Mouse (Mus musculus) heart, embryonic 12.5 days (tissue): ENCODE measurements around the gene Gstm6. TPM values are rescaled to one million over a fixed set of nuclear protein-coding genes. Genes with fewer than 3 reads are reported as not detected.
A peak's percentile ranks its signal among the peaks of the same experiment; 100 is the strongest.
"Not testable (repeated sequence)": the region's sequence is repeated elsewhere in the genome, so short reads cannot be mapped to it uniquely, and the experiment has no call there.

Experiments used
- ATAC-seq: fragments of 200-750 bp; cut with Nextera tagmentation; 2 replicates; pipeline ENCODE4 v1.8.0; 2017; ENCODE audit warnings: moderate TSS enrichment, moderate library complexity; ENCODE audit not compliant: insufficient number of reproducible peaks, low FRiP score
- H3K27ac ChIP-seq: fragments of 300-500 bp; sonication (generic); 2 replicates; pipeline ENCODE4 v1.5.1; 2016; ENCODE audit warnings: mild to moderate bottlenecking, moderate library complexity; ENCODE audit not compliant: poor library complexity, severe bottlenecking
- H3K27me3 ChIP-seq: fragments of 300-500 bp; sonication (generic); replicated peaks from 2 replicates; pipeline ENCODE4 v1.6.1; 2016; ENCODE audit warnings: mild to moderate bottlenecking, moderate library complexity
- H3K36me3 ChIP-seq: fragments of 300-500 bp; sonication (generic); 2 replicates; pipeline ENCODE4 v1.6.1; 2016; ENCODE audit warnings: mild to moderate bottlenecking, moderate library complexity
- H3K4me1 ChIP-seq: fragments of 300-500 bp; sonication (generic); replicated peaks from 2 replicates; pipeline ENCODE4 v1.6.1; 2016; ENCODE audit warnings: mild to moderate bottlenecking
- H3K4me2 ChIP-seq: fragments of 300-500 bp; sonication (generic); 2 replicates; pipeline ENCODE4 v1.6.1; 2016; ENCODE audit warnings: mild to moderate bottlenecking, moderate library complexity
- H3K4me3 ChIP-seq: fragments of 300-500 bp; sonication (generic); 2 replicates; pipeline ENCODE4 v1.5.1; 2016; ENCODE audit warnings: mild to moderate bottlenecking
- H3K9ac ChIP-seq: fragments of 300-500 bp; sonication (generic); 2 replicates; pipeline ENCODE4 v1.6.1; 2016; ENCODE audit warnings: mild to moderate bottlenecking, moderate library complexity
- H3K9me3 ChIP-seq: fragments of 300-500 bp; sonication (generic); replicated peaks from 2 replicates; pipeline ENCODE4 v1.6.1; 2016; ENCODE audit warnings: mild to moderate bottlenecking, moderate library complexity
- WGBS: fragments of 180-500 bp; shearing (Covaris S2); methylation state at CpG from one replicate; pipeline ENCODE4 v1.1.7; 2016; 5-methylcytosine and 5-hydroxymethylcytosine counted together
- polyA plus RNA-seq: library from polyadenylated mRNA; unstranded; fragments of >200 nt; fragmentation: Nextera tagmentation; extraction: Ambion mirVana; gene quantifications from 2 replicates; pipeline ENCODE4 v1.2.1, GENCODE M21; 2016

Gstm6 gene
- polyA plus RNA-seq, 1 experiment from 2014 or later = 9.8 TPM

- Histone ChIP-seq H3K36me3 (peaks cover 17% of the 10 kb centered on the region), H3K27me3 (no peaks in the 10 kb centered on the region), H3K4me3 (peak overlapping the region; percentile 77), H3K9ac (peak overlapping the region; percentile 84), H3K27ac (no peak overlapping the region), H3K4me1 (peaks cover 6% of the 10 kb centered on the region; the same call in 1 of the 2 replicates), H3K9me3 (no peaks in the 10 kb centered on the region), H3K4me2 (peak overlapping the region; percentile 87)
- WGBS = 9% methylated on average over 6 of the region's 6 CpGs
- 0 out of 2 replicates have a peak, but pooled peaks have one; percentile 10 for ATAC-seq
Measured at GRCm38 (mm10) chr3:107895194-107895719, 48.3 kb downstream of the Gstm6 start.

GRCm38 (mm10) chr3:107889236-107889635 is 54.3 kb downstream of the Gstm6 start:
- 64% methylated on average over 2 of the region's 2 CpGs for WGBS
- not testable (repeated sequence) for H3K4me1 ChIP-seq, ATAC-seq

More at GRCm38 (mm10) chr3:107889236-107889635, 54.3 kb downstream of the Gstm6 start:
- not testable (repeated sequence) for H3K4me3 ChIP-seq, H3K27me3 ChIP-seq, H3K9me3 ChIP-seq, H3K4me2 ChIP-seq, H3K36me3 ChIP-seq, H3K27ac ChIP-seq, H3K9ac ChIP-seq

Other genes with a start within 250 kb of the Gstm6 start
- gene Ahcyl1, start 247.2 kb downstream of the Gstm6 start, polyA plus RNA-seq = 69.3 and 74.0 TPM in 2 replicates
- 12.7 and 12.8 TPM in 2 replicates for gene Csf1, start 183.3 kb downstream of the Gstm6 start, polyA plus RNA-seq
- gene Eps8l3, start 66.5 kb downstream of the Gstm6 start, polyA plus RNA-seq = 0.23 TPM in 1 of 2 replicates, not detected in the other
- 118 and 119 TPM in 2 replicates for gene Gstm5, start 47.9 kb downstream of the Gstm6 start, polyA plus RNA-seq
- gene Gstm7, start 11.9 kb downstream of the Gstm6 start, polyA plus RNA-seq = 15.1 and 16.5 TPM in 2 replicates
- gene Gstm3, start 25.5 kb upstream of the Gstm6 start, polyA plus RNA-seq = not detected in 2 replicates
- 39.4 and 39.9 TPM in 2 replicates for gene Gstm2, start 42.7 kb upstream of the Gstm6 start, polyA plus RNA-seq
- gene Gstm1, start 74.2 kb upstream of the Gstm6 start, polyA plus RNA-seq = 28.2 and 35.6 TPM in 2 replicates
- gene Gstm4, start 101.1 kb upstream of the Gstm6 start, polyA plus RNA-seq = 13.4 and 13.8 TPM in 2 replicates
- gene Ampd2, start 142.9 kb upstream of the Gstm6 start, polyA plus RNA-seq = 40.0 and 41.6 TPM in 2 replicates
- 0.54 and 0.98 TPM in 2 replicates for gene Gnat2, start 149.0 kb upstream of the Gstm6 start, polyA plus RNA-seq
- gene Gnai3, start 202.4 kb upstream of the Gstm6 start, polyA plus RNA-seq = 94.9 and 97.0 TPM in 2 replicates
- 0.19 and 0.27 TPM in 2 replicates for gene Gpr61, start 211.1 kb upstream of the Gstm6 start, polyA plus RNA-seq
- gene Amigo1, start 242.6 kb upstream of the Gstm6 start, polyA plus RNA-seq = 4.5 and 5.0 TPM in 2 replicates